Mouse (Mus musculus) bone marrow macrophage, adult 2 months (primary cell): ENCODE measurements at regions not wholly inside any gene's neighbourhood (a gene's known extent, or its start where the extent isn't known, plus 50 kb on each side); places are given as distances from the start of the nearest gene placed in this dataset.

Experiments
- CTCF ChIP-seq: IDR thresholded peaks from 2 replicates; pipeline ENCODE4 v1.5.1; 2012; ENCODE audit warnings: low read depth, mild to moderate bottlenecking, low read length, moderate library complexity
- POLR2A ChIP-seq: IDR thresholded peaks from 2 replicates; pipeline ENCODE4 v1.6.1; 2012; ENCODE audit warnings: mild to moderate bottlenecking, low read depth, low read length, borderline replicate concordance

- TF ChIP-seq POLR2A (no peak), CTCF (no peak)
Observed at GRCm38 (mm10) chr14:68807918-68808317, 486.2 kb downstream of the Synb start.
